Mouse (Mus musculus) gastrocnemius, postnatal 14 days (tissue): ENCODE measurements around the gene Ttc33. TPM values are rescaled to one million over a fixed set of nuclear protein-coding genes. Genes with fewer than 3 reads are reported as not detected.
A peak's percentile ranks its signal among the peaks of the same experiment; 100 is the strongest.

Experiments used
- DNase-seq: peaks from one replicate; pipeline ENCODE4 v3.0.0; 2021; ENCODE audit warnings: mixed read lengths
- intact Hi-C: fragments of 180-260 bp; cut with DNase I; formaldehyde crosslinking; loops from one replicate; pipeline ENCODE4 v1.15.1; 2025; ENCODE audit warnings: low total_unique reads
- long read RNA-seq, 2 experiments: library from polyadenylated mRNA; stranded (forward); transcript quantifications; one replicate each; pipeline ENCODE4 v2.0.0; 2021
- total RNA-seq, 2 experiments: library from RNA; stranded (reverse); gene quantifications; 2 replicates each; pipeline ENCODE4 v1.2.3; 2021

Gene Ttc33
- 10 to 100 TPM; 32.6 to 37.3 TPM for total RNA-seq
- long read RNA-seq, experiment 1, transcript Ttc33-203 (5 exons, 1,671 nt), result minor isoform, 9 of 28 reads
- long read RNA-seq, experiment 1, transcript Ttc33-201 (5 exons, 1,832 nt), result major isoform, 12 of 28 reads
- long read RNA-seq, experiment 1, partial matches to known transcripts, result 3 of 28 reads
- long read RNA-seq, experiment 1, other reads (novel, unspliced or antisense), result 4 of 28 reads
- long read RNA-seq, experiment 2, transcript Ttc33-201 (5 exons, 1,832 nt), result minor isoform, 11 of 32 reads
- long read RNA-seq, experiment 2, transcript Ttc33-203 (5 exons, 1,671 nt), result major isoform, 15 of 32 reads
- long read RNA-seq, experiment 2, partial matches to known transcripts, result 2 of 32 reads
- long read RNA-seq, experiment 2, other reads (novel, unspliced or antisense), result 3 of 32 reads

DNA sequence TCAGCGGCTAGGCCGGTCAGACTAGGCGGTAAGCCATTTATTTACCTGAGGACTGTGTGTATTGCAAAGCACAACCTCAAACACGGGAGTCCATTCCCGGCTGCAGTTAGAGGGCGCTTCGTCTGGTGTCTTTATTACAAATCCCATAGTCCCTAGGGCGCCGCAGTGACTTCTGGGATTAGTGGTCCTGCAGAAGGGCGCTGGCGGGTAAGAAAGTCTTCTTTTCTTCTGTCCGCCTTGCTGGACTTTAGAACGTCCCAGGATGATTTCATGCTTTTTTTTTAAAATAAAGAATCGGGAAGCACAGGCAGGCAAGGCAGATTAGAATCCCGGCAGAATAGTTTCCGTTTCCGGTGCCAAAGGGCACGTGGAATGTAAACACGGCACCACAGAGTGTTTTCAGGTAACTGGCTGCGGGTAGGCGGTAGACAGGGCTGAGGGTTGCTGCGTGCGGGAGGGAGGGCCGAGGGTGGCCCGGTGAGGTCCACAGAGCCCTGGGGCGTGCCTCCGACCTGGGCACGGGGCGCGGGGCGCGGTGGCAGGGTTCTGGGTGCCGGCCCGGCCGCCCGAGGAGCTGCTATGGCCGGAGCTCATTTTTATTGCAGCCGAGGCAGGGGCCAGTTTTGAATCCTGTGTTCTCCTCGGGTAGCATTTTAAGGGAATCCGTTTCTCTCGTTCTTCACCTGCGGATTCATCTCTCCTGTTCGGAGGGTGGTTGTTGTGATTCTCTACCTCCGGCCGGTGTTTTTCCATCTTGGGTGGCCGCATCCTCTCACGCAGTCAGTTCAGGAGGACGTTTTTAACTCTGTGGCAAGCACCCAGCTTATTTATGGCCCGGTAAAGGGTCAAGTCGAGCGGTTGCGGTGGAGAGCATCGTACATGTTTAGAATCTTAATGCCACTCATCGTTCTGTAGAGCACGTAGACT, at the start of gene Ttc33:
Gene Ttc33, plus strand, starts transcription at position 160 of the 927 bp plus-strand sequence.
- peak; percentile 78 for DNase-seq

DNA sequence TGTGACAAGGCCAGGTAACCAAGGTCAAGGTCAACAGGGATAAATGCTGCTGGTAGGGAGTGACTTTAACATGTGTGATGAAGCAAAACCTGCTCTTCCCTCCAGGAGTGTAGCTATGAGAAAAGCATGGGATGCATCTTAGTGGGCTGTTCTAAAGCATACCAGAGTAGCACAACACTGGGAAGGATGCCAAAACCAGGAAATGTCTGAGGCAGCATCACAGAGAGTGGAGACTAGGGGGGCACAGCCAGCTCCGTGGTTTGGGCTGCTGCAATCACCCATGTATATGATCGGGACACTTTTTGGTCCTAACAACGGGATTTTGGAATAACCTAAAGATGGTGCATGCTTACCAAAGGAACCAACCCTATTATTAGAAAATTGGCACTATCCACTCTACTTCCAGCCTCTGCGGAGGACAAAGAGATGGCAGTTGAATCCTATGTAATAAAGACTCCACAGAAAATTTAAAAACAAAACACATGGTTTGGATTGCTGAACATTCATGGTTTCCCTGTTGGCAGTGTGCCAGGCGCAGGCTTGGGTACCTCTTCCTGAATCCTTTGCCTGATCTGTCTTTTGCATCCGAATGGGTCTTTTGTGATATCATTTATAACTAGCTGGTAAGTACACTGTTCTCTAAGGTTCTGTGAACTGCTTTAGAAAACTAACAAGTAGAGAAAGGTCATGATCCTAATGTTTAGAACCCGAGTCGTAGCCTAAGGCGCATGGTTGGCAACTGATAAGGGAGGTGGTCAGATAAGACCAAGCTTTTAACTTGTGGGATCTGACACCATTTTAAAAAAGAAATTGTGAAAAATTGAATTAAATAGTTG, 47.1 kb upstream of the Ttc33 start:
- no peak for DNase-seq
- intact Hi-C loops, result no loop called here

More for the DNA sequence above, at the start of gene Ttc33:
- intact Hi-C loops, result loop anchor here (10.0 kb wide), 1 partner anchor 71 kb away; the partner anchor contains the start of gene Rpl37

DNA sequence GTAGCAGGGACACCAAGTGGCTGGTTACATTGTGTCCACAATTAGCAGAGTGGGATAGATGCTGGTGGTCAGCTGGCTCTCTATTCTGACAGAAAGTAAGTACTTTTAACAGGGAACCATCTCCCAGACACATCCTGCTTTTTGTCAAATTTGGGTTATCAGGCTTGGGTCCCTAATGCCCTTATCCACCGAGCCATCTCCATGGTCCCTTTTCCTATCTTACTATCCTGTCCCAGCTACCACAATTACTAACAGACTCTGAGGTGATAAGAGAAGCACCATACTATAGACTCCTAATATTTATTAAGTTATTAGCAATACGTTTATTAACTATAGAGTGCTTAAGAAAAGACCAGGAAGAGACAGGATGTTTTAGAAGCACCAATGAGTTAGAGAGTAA, 46.0 kb upstream of the Ttc33 start:
- intact Hi-C loops, result no loop called here
- no peak for DNase-seq

DNA sequence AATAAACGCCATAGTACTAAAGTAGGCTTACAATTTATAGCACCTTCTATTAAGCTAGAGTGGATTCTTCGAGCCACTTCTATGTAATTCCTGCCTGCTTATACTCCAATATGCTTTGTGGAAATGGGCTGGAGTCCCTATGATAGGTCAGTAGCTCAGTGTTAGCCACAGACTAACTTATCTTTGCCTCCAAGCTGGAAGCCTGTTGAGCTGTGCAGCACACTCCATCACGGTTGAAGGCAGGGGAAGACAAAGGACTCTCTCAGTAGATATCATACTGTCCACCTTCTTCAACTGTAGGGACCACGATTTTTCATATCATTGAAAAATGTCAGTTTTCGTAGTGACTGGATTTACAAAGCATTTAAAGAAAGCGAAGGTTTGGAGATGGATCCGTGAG, 45.5 kb upstream of the Ttc33 start:
- intact Hi-C loops, result no loop called here
- DNase-seq, result no peak

DNA sequence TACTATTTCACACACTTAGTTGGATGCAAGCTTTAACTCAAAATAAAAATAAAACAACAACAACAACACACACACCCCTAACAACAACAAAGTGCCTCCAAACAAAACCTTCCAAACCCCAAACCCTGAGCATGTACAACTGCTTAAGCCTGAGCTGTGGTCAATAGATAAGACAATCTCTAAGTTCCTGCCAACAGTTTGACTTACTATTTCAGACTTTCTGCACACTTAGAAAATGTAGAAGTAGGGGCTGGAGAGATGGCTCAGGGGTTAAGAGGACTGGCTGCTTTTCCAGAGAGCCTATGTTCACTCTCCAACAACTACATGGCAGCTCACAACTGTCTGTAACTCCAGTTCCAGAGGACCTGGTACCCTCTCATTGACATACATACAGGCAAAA, 45.0 kb upstream of the Ttc33 start:
- intact Hi-C loops, result no loop called here

DNA sequence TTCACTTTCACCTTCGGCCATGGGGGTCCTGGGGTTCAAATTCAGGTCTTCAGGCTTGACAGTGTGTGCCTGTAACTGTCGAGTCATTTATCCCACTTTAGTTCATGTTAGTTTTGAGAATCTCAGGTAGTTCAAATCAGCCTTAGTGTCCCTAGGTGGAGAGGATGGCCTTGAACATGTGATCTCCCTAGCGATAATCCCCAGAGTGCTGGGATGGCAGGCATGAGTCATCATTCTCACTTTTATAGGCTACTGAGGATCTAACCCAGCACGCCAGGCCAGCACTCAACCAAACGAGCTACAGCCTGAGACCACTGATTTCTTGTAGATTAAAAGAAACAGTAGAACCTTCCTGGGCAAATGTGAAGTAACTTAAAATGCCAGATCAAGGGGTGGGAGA, 43.3 kb upstream of the Ttc33 start:
- no peak for DNase-seq
- intact Hi-C loops, result no loop called here

More for the DNA sequence above, 45.0 kb upstream of the Ttc33 start:
- DNase-seq, result no peak

DNA sequence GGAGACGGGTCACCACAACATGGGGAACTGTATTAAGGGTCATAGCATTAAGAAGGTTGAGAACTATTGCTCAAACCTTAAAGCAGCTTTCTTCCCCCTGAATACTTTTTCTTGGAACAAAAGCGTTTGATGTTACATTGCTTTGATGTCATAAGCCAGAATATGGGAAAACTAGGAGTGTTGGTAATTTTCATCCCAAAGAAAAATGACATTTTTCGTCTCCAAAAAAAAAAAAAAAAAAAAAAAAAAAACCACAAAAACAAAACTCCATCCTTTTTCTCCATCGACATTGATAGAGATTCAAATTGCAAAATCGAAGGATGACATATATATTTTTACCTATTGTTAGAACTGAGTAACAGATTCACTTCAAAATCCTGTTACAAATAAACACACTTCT, 42.6 kb upstream of the Ttc33 start:
- intact Hi-C loops, result no loop called here
- no peak for DNase-seq

DNA sequence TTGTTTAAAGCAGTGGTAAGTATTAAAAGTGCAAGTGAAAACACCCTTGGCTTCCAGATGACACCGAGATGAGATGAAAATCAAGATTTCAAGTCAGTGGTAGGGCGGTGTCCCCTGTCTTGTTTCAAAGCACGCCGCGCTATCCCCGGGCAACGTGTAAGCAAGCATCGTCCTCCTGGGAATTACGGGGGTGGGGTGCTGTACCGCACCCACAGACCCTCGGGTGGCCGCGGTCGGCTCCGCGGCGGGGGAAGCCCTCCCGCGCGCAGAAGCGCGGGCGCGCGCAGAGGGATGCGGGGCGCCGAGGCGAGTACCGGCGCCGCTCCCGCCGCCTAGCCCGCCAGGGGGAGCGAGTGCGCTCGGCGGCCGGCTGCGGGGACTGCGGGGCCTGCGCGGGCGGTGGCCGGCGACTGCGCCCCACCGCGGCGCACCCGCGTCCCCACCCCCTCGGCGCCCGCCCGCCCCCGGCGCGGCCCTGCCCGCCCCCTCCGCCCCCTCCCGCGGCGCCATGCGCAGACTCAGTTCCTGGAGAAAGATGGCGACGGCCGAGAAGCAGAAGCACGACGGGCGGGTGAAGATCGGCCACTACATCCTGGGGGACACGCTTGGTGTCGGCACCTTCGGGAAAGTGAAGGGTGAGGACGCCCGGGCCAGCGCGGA, 41.8 kb upstream of the Ttc33 start, which contains the start of gene Prkaa1:
Gene Prkaa1, plus strand, starts transcription at position 501 of the 660 bp plus-strand sequence.
- intact Hi-C loops, result no loop called here
- DNase-seq, result peak; percentile 82

DNA sequence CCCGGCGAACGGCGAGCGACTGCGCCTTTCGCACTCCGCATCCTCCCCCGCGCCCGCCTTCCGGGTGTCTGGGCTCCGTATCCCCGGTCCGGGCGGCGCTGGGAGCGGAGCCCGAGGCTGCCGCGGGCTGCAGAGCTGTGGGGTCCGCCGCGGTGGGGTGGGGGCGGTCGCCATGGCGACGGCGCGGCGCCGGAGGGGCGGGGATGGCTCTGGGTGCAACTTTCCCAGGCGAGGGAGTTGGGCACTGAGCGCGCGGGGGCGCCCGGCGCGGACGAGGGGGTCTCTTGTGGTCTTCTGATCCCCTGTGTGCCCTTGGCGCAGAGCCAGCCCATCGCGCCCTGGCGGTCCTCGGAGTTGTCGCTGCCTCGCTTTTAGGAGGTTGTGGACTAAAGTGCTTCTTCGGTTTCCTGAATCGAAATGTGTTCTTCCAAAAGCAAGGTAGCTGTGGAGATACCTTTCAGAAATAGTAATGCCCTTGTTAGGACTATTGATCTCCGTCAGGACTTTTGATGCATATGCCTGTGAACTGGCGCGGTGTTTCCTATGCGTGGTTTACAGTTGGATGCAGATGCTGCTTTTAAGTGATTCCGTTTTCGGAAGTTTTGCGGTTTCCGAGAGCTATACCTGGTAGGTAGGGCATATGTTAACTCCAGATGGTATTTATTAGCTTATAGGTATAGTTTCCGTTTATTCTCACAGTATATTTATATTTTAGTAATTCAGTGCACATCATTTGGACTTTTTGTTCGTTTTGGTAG, 41.1 kb upstream of the Ttc33 start:
- intact Hi-C loops, result no loop called here
- peak; percentile 71 for DNase-seq

DNA sequence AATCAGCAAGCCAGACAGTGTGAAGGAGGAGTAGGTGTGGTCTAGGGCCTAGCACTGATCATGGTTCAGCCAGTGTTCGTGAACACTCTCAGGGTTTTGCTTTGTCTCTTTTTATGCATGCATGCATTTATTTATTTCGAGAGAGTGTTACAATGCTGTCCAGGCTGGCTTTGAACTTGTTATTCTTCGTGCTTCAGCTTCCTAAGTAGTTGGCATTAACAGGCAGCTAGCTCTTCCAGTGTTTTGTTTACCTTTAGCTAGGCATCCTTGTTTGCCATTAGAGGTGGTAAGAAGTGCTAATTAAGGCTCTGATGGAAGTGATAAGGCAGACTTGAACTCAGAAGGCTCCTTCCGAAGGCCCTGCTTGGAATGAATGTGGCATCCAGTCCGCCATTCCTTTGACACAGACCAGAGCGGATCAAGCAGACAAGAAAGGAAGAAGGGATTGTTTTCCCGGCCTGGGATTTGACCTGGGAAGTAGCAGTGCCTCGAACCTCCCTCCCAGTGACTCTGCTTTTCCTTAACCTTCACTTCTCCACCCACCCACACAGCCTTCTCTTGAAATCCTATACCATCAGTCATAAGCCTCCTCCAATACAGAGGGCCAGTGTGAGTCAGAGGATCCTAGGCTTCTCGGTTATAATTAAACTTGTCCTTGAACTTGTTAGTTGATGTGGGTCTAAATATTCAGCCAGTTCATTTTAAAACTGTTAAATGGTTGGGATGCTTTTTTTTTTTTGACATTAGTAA, 40.0 kb upstream of the Ttc33 start:
- DNase-seq, result no peak
- intact Hi-C loops, result no loop called here

DNA sequence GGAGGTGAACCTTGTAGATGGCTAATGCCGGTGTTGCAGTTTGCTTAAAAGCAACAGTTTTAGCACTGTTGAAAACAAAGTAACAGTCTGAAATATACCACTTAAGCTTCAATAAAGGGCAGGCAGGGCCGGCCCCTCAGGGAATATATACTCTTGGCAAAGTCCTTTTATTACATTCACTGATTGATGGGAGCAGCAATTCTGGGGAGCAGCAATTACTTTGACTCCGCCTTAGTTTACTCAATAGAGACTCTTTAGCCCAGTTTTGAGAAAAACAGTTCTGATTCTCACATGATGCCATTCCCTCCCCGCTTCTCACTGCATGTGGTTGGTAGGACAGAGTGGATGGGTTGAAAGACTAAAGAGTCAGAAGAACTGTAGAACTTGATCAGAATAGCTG, 36.1 kb upstream of the Ttc33 start:
- DNase-seq, result no peak
- intact Hi-C loops, result no loop called here

DNA sequence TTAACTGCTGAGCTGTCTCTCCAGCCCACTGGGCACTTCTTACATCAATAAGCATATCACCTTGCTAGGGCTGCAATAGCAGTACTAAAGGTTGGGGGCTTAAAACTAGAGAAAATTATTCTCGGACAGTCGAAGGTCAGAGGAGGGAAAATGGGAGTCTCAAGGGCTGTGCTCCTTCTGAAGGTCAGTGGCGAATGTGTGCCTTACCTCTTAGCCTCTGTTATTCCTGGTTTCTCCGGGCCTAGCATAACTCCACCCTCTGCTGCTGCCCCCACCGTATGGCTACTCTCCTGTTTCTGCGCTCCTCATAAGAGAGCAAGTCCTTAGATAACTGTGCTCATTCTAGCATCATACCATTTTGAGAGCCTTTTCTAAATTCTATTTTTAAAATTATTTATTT, 33.2 kb upstream of the Ttc33 start:
- no peak for DNase-seq
- intact Hi-C loops, result no loop called here

DNA sequence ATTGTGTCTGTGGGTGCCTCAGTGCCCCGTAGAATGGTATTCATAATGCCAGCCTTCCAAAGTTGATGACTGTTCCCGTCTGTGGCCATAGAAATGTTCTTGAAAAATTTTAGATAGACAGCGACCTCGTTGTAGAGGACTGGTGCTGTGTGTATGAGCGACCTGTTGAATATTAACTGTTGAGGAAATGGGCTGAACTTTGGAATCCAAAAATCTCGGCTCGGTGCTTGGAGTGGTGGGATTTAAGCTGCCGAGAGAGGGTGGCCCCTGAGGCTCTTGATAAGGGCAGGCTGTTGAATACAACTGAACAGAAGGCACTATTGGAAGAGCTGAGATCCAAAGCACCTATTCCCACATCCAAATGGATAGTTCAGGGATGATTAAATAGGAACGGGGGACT, 30.7 kb upstream of the Ttc33 start:
- intact Hi-C loops, result no loop called here
- DNase-seq, result no peak

DNA sequence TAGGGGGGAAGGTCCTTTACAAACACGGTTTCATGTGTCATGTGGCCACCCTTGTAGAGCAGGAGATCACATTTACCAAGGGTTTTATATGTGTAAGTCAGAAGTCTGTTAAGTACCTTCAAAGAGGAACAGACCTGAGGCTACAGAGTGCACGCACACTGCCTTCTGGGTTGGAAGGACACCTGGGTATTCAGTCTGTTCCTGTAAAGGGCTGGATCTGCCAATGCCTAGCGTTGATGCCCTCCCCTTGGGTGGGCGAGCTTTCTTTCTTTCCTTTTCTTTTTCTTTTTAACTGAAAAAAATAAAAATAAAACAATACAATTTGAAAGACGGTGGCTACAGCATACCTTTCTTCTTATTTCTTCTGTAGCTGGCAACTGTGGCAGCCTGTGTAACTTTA, 30.2 kb upstream of the Ttc33 start:
- intact Hi-C loops, result no loop called here
- no peak for DNase-seq

DNA sequence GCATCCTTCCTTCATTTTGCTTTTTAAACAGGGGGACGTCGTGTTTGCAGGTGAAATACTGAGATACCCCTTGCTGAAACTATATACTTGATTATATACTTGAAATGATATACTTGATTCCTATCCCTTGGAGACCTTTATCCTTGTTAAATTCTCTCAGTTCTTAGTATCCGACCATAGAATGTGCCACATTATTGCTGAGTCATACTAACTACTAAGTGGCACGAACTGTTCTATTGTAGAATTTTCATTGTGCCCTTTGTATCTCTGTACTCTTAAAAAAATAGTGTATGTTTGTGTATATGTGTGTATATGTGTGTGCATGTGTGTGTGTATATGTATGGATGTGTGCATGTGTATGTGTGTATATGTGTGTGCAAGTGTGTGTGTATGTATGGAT, 29.0 kb upstream of the Ttc33 start:
- intact Hi-C loops, result no loop called here

DNA sequence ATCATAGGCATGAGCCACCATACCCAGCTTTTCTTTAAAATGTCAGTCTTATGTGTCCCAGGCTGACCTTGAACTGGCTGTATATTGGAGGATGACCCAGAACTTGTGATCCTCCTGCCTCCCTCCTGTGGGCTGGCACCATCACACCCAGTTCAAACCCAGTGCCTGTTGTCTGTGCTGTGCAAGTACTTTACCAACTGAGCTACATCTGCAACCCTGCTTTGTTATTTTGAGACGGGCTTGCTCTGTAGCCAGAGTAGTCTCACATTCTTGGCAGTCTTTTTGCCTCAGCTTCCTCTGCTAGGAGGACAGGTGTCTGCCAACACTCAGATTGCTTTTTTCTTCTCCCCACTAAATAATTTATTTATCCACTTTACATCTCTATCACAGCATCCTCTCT, 27.9 kb upstream of the Ttc33 start:
- intact Hi-C loops, result no loop called here

More for the DNA sequence above, 29.0 kb upstream of the Ttc33 start:
- DNase-seq, result no peak

DNA sequence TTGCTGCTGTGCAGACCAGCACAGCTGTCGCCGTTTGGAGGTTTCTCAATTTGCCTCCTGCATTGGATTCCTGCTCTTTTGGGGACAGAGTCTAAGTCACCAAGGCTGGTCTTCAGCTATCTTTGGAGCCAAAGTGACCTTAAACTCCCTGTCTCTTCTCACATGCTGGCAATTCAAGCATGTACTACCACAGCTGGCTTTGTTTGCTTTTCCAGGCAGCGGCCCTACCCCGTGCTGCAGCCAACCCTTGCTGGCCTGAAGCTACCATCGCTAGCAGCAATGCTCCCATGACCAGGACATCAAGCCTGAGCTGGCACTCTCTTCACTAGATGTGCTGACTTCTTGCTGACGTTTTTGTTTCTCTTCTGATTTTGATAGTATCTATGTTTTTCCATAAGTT, 26.5 kb upstream of the Ttc33 start:
- DNase-seq, result peak; percentile 44

More for the DNA sequence above, 27.9 kb upstream of the Ttc33 start:
- no peak for DNase-seq

More for the DNA sequence above, 26.5 kb upstream of the Ttc33 start:
- intact Hi-C loops, result no loop called here
